Mouse (Mus musculus) gastrocnemius, adult 2 months (tissue): ENCODE data around the gene Inpp5k. TPM values are rescaled to one million over a fixed set of nuclear protein-coding genes. Genes with fewer than 3 reads are reported as not detected.
A peak's percentile ranks its signal among the peaks of the same experiment; 100 is the strongest.

Experiments
- DNase-seq: peaks from one replicate; pipeline ENCODE4 v3.0.0; 2022
- H3K27ac ChIP-seq: fragments of 200-600 bp; 2 replicates; pipeline ENCODE4 v1.8.1; 2022; ENCODE audit warnings: mild to moderate bottlenecking
- H3K4me3 ChIP-seq: fragments of 200-600 bp; 2 replicates; pipeline ENCODE4 v1.8.1; 2022; ENCODE audit warnings: mild to moderate bottlenecking, moderate library complexity
- CTCF ChIP-seq: fragments of 200-600 bp; IDR thresholded peaks from 2 replicates; pipeline ENCODE4 v1.8.1; 2022; ENCODE audit warnings: antibody characterized with exemption, mild to moderate bottlenecking, moderate library complexity
- intact Hi-C: fragments of 180-260 bp; cut with DNase I; formaldehyde crosslinking; loops from one replicate; pipeline ENCODE4 v1.15.1; 2025
- total RNA-seq, 2 experiments: library from RNA; stranded (reverse); gene quantifications; 2 replicates each; pipeline ENCODE4 v1.2.3; 2021

The Inpp5k gene
- total RNA-seq, 2 experiments from 2014 or later, result 25.9 to 27.4 TPM

DNA sequence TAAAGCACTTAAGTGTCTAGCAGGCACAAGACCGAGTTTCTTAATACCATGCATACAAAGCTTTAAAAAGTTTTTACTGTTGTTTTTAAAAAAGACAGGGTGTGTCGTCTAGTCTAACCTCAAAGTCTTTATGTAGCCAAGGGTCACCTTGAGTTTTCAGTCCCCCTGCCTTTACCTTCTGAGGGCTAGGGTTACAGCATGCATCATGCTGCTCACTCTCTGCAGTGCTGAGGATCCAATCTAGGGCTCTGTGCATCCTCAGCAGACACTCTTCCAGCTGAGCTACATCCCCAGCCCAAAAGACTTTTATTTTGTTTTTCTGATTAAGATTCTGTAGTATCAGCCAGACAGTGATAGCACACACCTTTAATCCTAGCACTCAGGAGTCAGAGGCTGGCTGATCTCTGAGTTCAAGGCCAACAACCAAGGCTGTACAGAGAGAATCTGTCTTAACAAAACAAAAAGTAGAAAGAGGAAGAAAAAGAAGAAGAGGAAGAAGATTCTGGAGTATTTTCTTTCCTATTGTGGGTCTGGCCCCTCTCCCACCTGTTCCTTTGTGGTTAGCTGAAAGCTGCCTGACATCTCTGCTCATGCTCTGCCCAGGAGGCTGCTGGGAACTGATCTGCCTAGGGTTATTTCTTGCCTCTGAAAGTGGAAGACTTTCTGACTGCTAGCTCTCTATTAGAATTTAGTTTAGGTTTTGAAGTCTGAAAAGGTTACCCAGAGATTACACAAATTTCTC is 8.0 kb upstream of the Inpp5k start:
- DNase-seq, result no peak
- peak overlapping the region; percentile 94 for H3K27ac ChIP-seq
- intact Hi-C loops, result no loop called here
- peak overlapping the region; percentile 35 for H3K4me3 ChIP-seq
- no peak for TF ChIP-seq CTCF

DNA sequence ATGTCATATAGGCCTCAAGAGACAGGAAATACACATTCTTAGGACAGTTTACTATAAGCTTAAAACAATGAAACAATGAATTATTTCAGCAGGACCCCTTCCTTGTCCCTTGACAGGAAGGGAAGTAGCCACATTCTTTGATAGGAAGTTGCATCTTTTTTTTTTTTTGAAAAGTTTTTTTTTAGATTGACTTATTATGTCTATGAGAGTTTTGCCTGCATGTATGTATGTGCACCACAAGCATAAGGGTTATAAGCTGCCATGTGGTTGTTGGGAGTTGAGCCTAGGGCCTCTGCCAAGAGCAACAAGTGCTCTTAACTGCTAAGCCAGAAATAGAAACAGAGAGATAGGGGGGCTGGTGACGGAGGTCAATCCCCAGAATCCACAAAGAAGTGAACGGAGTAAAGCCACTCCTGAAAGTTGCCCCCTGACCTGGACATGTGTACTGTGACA is 6.7 kb upstream of the Inpp5k start:
- Histone ChIP-seq H3K27ac (peak overlapping the region; percentile 94), H3K4me3 (peak overlapping the region; percentile 6; the same call in 1 of the 2 replicates)
- TF ChIP-seq CTCF, result no peak
- intact Hi-C loops, result no loop called here
- no peak for DNase-seq

DNA sequence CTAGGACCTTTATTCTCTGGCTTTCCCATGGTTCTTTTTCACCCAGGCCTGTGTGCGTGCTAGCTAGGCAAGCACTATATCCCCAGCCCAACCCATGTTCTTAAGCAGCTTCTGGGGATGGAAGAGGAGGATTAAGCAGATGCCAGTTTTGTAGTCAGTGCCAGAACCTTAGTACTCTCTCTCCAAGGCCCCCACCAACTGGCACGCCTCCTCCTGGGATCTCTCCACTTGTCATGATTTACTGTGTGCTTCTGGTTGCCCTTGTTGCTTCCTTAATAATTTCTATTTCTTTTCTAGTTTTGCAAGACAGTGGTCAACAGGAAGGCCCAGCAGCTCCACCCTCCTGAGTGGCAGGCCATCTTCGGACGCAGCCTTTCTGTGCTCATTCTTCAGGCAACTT is 5.0 kb upstream of the Inpp5k start:
- Histone ChIP-seq H3K27ac (peak overlapping the region; percentile 94), H3K4me3 (no peak overlapping the region)
- DNase-seq, result no peak
- intact Hi-C loops, result no loop called here
- TF ChIP-seq CTCF, result no peak

DNA sequence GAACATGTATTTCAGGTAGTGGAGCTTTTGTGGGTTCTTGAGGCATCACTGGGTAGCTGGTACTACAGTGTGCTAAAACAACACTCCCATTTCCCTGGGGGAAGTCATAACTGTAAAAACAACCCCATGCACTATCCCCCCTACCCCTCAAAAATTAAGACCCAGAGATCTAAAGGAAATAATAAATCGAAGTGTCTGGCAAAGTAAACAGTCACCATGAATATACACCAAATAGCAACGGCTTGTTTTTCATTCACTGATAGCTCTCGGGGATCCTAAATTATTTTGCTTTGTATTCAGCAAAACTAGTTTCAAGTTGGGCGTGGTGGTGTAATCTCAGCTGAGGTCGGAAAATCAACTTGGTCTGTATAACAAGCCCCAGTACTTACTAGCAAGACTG is 690 bp upstream of the Inpp5k start:
- DNase-seq, result no peak
- Histone ChIP-seq H3K27ac (peak overlapping the region; percentile 85), H3K4me3 (peak overlapping the region; percentile 83)
- TF ChIP-seq CTCF, result no peak
- intact Hi-C loops, result loop anchor here (5.0 kb wide), 1 partner anchor 122 kb away; no protein-coding TSS in a partner anchor

DNA sequence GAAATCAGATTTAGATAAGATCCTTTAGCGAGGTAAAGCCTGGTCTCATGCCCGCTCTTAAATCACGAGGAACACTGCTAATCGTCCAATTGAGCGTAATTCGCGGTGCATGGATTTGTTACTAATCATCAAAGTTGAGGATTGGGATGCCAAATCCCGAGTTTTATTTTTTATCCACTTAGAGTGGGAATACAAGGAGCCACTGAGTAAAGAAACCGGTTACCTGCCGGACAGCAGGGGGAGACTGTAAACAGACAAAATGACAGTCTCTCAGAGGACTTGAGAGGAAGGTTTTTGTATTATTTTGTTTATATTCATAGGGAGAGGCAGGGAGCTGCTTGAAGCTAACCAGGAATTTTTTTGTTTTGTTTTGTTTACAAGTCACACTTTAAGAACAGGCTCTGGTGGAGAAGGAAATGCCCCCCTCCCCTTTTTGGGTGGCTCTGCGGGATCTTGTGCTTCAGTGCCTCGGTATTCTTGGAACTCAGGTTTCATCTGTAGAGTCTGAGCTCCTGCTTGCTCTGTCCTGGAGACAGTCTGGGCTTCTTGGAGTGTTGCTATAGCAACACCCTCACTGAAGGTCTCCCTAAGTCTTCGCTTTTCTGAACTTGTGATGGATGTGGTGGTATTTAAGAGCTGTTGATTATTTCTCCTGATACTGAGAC is 905 bp downstream of the Inpp5k start:
- H3K27ac ChIP-seq, result peak overlapping the region; percentile 85
- peak overlapping the region; percentile 83 for H3K4me3 ChIP-seq
- intact Hi-C loops, result loop anchor here (1.0 to 5.0 kb wide), 2 partner anchors 48 to 121 kb away; partner anchors contain the start of gene Crk
- no peak for DNase-seq
- peak; percentile 69 for TF ChIP-seq CTCF

DNA sequence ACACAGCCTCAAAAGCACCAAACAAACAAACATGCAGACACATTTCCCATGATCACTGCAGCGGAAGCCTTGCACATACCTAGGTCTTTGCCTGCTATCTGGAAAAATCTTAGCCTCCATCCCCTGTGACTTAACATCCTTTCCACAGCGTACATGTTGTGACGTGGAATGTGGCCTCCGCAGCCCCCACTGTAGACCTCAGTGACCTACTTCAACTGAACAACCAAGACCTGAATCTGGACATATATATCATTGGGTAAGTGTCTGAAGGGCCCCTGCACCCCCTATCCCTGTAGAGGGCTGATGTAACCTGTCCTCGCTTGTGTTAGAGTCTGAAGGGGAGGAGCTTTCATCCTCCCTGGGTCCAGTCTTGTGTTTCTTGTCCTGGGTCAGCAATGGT is 2.1 kb downstream of the Inpp5k start:
- intact Hi-C loops, result loop anchor here (5.0 kb wide), 1 partner anchor 119 kb away; no protein-coding TSS in a partner anchor
- H3K4me3 ChIP-seq, result no peak overlapping the region; the same call in 1 of the 2 replicates
- H3K27ac ChIP-seq, result peak overlapping the region; percentile 85; the same call in 1 of the 2 replicates
- no peak for TF ChIP-seq CTCF
- DNase-seq, result no peak

DNA sequence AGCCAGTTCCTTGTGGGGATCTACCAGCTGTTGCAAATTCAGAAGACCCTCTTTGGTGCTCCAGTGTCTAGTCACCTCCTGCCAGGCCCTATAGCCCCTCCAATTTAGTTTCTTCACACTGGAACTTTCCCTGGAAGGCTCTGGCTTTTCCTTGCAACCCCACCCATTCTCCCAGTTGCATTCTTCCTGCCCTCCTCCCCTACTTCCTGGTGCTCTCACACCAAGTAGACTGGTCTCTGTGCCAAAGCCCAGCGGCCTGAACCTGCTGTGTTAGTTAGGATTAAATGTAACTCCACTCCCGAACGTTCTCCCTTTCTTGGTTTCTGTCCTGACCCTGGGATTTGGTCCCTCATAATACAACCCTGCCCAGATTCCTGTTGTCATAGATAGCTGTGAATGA is 4.0 kb downstream of the Inpp5k start:
- DNase-seq, result no peak
- Histone ChIP-seq H3K27ac (peak overlapping the region; percentile 77), H3K4me3 (peak overlapping the region; percentile 46)
- intact Hi-C loops, result loop anchor here (2.0 to 5.0 kb wide), 2 partner anchors 14 to 118 kb away; no protein-coding TSS in a partner anchor
- no peak for TF ChIP-seq CTCF

DNA sequence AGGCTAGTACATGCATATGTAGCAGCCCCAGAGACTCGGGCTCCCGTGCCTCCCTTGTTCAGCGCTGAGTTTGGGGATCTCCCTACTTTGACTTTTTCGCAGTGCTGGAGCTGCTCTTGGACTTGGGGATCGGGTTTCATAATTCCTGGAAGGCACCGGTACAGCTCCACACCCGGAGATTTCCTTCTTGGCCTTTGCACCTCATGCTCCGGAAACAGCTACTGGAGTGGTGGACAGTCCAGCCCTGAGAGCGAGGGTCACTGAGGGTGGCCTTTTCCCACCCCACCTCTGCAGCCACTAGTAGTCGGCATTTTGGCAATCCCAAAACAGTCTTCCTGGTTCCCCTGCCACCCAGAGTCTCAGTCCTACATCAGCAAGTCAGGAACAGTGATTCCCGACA is 4.5 kb downstream of the Inpp5k start:
- peak overlapping the region; percentile 46 for H3K4me3 ChIP-seq
- H3K27ac ChIP-seq, result peak overlapping the region; percentile 77
- TF ChIP-seq CTCF, result no peak
- DNase-seq, result peak; percentile 59
- intact Hi-C loops, result loop anchor here (2.0 kb wide), 1 partner anchor 13 kb away; no protein-coding TSS in a partner anchor

DNA sequence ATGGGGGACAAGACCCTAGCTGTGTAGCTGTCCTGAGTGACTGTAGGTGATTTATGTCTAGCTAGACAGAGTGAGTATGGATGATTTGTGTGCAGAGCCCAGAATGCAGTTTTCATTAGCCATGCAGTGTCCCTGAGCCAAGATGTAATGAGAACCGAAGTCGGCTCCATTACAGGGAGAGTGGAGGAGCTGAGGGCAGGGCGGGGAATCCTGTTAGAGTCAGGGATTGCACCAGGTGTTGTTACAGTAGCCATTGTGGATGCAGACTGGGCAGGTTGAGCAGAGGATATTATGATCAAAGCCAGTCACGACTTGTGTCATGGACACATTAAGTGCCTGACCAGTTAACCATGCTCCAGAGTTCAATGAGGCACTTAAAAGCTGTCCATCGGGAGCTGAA is 12.5 kb downstream of the Inpp5k start:
- DNase-seq, result peak; percentile 61
- Histone ChIP-seq H3K27ac (0 out of 2 replicates have a peak overlapping the region, but pooled peaks have one; percentile 21), H3K4me3 (no peak overlapping the region)
- intact Hi-C loops, result no loop called here
- no peak for TF ChIP-seq CTCF

DNA sequence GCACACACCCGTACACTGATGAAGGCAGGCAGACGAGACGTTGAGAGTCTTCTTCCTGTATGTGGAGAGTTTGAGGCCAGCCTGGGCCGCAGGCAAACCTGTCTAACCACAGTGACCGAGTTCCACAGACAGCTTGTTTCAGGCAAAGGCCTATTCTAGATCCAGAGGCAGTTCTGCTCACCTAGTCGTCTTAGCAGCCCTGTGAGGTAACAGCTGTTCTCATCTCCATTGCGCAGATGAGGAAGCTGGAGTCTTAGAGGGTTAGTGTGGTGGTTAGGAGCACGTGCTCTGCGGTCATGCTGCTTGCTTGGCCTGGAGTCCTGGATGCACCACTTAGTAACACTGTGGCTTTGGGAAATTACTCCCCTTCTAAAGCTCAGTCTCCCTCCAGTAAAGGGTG is 13.9 kb downstream of the Inpp5k start:
- Histone ChIP-seq H3K27ac (no peak overlapping the region), H3K4me3 (no peak overlapping the region)
- intact Hi-C loops, result no loop called here
- DNase-seq, result no peak
- TF ChIP-seq CTCF, result no peak

DNA sequence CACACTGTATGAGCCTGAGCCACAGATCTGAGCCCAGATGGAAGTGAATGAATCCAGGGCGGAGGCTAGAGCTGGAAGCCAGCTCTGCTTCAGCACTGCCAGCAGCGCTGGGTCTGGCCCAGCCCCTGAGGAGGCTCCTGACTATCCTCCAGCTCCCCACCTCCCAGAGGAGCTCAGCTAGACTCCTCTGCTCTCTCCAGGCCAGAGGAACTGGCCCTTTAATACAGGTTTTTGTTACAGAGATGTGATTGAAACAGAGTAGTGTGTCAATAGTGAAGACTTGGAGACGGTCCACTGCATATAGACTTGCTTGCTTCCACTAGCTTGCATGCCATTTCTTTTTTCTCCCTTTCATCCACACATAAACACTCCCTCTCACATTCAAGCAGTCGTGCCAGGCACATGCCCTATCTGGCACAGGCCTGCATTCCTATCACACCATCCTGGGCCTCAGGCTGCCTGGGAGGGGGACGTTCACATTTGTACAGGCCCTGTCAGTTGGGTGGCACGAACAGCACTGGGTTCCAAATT is 17.0 kb downstream of the Inpp5k start:
- intact Hi-C loops, result loop anchor here (2.0 kb wide), 1 partner anchor 13 kb away; no protein-coding TSS in a partner anchor
- no peak for TF ChIP-seq CTCF
- DNase-seq, result peak; percentile 87
- peak overlapping the region; percentile 98 for H3K27ac ChIP-seq
- 0 out of 2 replicates have a peak overlapping the region, but pooled peaks have one; percentile 1 for H3K4me3 ChIP-seq

DNA sequence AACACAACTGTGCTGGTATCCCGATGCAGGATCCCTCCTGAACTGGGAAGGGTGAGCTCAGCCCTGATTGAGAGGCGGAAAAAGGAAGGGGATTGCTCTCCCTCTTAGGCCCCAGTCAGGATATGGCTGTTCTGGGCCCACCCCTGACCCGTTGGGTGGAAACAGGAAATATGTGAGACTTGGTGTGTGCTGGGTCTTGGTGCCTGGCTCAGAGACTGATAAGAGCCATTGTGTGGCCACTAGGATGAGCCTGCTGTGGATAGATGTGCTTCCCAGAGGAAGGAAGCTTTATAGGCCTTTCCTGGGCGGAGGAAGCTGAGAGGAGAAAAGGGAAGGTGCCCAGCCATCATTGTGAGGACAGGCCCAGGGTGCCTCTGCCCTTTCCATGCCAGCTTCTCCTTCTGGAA is 18.4 kb downstream of the Inpp5k start:
- peak overlapping the region; percentile 98 for H3K27ac ChIP-seq

More for the DNA sequence above, 18.4 kb downstream of the Inpp5k start:
- no peak for TF ChIP-seq CTCF
- intact Hi-C loops, result loop anchor here (2.0 kb wide), 1 partner anchor 14 kb away; no protein-coding TSS in a partner anchor
- DNase-seq, result no peak
- no peak overlapping the region for H3K4me3 ChIP-seq
